Mouse (Mus musculus) olfactory bulb, adult 2 months (tissue): ENCODE measurements around the gene Pcbp4. TPM values are rescaled to one million over a fixed set of nuclear protein-coding genes. Genes with fewer than 3 reads are reported as not detected.

Source experiments
- H3K27ac ChIP-seq: fragments of 200-500 bp; 2 replicates; pipeline ENCODE4 v1.5.1; 2012; ENCODE audit warnings: low read depth, low read length; ENCODE audit not compliant: insufficient read depth
- H3K4me1 ChIP-seq: fragments of 200-500 bp; 2 replicates; pipeline ENCODE4 v1.6.1; 2012; ENCODE audit warnings: low read length; ENCODE audit not compliant: control insufficient read depth, insufficient read depth
- H3K4me3 ChIP-seq: fragments of 200-500 bp; 2 replicates; pipeline ENCODE4 v1.5.1; 2012; ENCODE audit warnings: mild to moderate bottlenecking, low read depth, low read length, moderate library complexity; ENCODE audit not compliant: insufficient read depth
- CTCF ChIP-seq: fragments of 200-500 bp; IDR thresholded peaks from 2 replicates; pipeline ENCODE4 v1.5.1; 2012; ENCODE audit warnings: low read depth, mild to moderate bottlenecking, low read length, moderate library complexity; ENCODE audit not compliant: insufficient read depth
- POLR2A ChIP-seq: fragments of 200-500 bp; IDR thresholded peaks from 2 replicates; pipeline ENCODE4 v1.6.1; 2012; ENCODE audit warnings: mild to moderate bottlenecking, low read depth, low read length, moderate library complexity; ENCODE audit not compliant: insufficient read depth
- WGBS: fragments of 180-500 bp; shearing (Covaris S2); methylation state at CpG from one replicate; pipeline ENCODE4 v1.1.7; 2018; 5-methylcytosine and 5-hydroxymethylcytosine counted together
- polyA plus RNA-seq: library from polyadenylated mRNA; stranded (reverse); fragments of >200 nt; gene quantifications from 2 replicates; pipeline ENCODE4 v1.2.4, GENCODE M21; 2012; ENCODE audit warnings: low replicate concordance; ENCODE audit not compliant: missing spikeins, insufficient read depth, insufficient read length

Gene Pcbp4
- polyA plus RNA-seq, 1 experiment: not detected

DNA sequence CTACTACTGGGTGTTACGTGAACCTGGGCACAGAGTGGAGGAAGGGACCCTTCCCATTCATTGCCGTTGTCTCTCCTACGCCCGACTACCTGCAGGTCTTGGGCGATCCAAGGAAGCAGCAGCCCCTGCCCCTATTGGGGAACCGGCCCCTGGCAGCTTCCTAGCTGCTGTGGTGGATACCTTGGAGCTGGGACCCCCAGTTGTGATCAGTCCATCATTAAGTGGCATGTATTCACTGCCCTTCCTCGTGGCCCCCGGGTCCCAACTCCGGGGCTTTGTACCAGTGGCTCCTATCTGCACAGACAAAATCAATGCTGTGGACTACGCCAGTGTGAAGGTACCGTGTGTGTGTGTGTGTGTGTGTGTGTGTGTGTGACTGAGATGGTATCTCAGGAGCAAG lies 1.8 kb upstream of the Pcbp4 start:
- WGBS: 81% methylated on average over 11 of the region's 11 CpGs
- Histone ChIP-seq H3K27ac (no peak overlapping the region), H3K4me1 (peaks cover 35% of the 10 kb centered on the region), H3K4me3 (no peak overlapping the region)
- no peak for TF ChIP-seq CTCF
- TF ChIP-seq POLR2A: no peak

DNA sequence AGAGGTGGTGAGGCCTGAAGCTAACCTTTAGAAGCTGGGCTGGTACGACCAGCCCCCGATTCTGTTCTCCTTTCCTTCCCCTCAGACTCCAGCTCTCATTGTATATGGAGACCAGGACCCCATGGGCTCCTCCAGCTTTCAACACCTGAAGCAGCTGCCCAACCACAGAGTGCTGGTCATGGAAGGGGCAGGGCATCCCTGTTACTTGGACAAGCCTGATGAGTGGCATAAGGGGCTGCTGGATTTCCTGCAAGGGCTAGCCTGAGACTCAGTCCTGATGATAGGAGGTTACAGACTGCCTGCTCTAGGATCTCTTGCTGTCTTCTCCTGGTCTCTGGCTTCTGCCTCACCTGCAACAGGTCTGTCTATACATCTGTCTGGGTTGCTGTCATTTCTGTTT lies 1.2 kb upstream of the Pcbp4 start:
- Histone ChIP-seq H3K4me3 (no peak overlapping the region), H3K27ac (no peak overlapping the region), H3K4me1 (peaks cover 41% of the 10 kb centered on the region)
- WGBS: 55% methylated on average over 2 of the region's 2 CpGs
- no peak for TF ChIP-seq POLR2A
- TF ChIP-seq CTCF: no peak

DNA sequence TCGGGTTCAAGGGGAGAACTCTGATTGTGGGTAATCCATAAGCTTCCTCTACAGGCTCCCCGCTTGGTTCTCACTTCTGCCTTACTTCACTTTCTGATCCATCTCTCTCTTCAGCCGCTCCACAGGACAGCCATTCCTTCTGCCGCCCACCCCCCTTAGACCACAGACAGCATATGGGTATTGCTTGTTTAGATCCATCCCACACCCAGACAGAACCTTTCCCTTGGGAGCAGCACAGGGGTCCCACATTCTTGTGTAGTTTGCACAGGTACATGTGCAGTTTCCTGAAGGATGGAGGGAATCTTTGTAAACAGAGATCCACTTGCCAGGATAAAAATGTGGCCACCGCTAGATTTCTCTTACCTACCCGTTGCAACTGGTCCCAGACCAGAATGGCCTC lies 740 bp upstream of the Pcbp4 start:
- no peak overlapping the region for H3K4me3 ChIP-seq
- H3K4me1 ChIP-seq: peaks cover 43% of the 10 kb centered on the region
- 54% methylated on average over 6 of the region's 6 CpGs for WGBS
- no peak overlapping the region for H3K27ac ChIP-seq
- TF ChIP-seq CTCF (no peak), POLR2A (no peak)

DNA sequence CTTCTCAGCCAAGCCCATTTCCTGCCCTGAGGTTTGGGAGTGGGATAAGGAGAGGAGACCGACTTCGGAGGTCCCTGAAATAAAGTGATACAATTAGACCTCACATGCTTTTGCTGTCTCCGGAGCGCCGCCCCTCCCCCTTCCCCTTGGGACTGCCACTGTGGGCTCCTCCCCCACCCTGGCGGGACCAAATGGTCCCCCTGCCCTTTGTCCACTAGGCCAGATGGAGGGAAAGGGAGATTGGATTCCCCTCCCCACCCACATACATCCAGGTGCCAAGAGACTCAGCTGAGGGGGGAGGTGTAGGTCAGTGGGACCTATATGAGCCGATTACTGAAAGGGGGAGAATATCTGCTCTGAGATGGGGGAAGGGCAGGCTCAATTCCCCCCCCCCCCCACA lies 270 bp upstream of the Pcbp4 start:
- no peak for TF ChIP-seq POLR2A
- no peak for TF ChIP-seq CTCF
- H3K27ac ChIP-seq: no peak overlapping the region
- peaks cover 41% of the 10 kb centered on the region for H3K4me1 ChIP-seq
- 8% methylated on average over 7 of the region's 7 CpGs for WGBS
- H3K4me3 ChIP-seq: no peak overlapping the region

DNA sequence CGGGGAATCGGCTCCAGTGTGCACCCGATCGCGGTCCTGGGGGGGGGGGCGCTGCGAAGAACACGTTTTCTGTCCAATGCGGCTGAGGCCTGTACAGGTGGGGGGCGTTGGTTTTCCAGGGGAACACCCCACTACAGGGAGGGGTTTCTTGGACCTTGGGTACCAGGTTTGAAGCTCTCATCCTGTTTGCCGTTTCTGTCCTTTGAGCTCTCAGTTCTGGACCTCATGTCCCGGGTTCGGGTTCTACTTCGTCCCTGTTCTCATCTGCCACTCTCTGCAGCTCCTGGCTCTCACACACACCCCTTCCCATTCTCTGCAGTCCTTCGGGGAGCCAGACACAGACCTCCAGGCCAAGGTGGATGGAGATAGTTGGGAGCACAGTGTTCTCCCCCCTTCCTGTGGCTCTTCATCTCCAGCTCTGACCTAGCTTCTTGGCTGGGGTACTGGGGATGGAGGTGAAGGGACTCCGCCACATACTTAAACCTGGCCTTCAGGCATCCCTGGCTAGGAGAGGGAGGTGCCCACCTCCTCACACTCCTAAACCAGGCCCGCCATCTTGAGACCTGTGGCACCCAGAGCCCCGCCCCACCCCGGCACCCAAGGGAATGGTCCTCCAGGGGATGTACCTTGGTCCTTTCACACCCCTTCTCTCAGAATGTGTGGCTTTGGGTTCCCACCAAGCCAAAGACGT lies 1.1 kb downstream of the Pcbp4 start:
- H3K4me3 ChIP-seq: peak overlapping the region; percentile 57
- no peak for TF ChIP-seq POLR2A
- no peak overlapping the region; the same call in 1 of the 2 replicates for H3K27ac ChIP-seq
- peaks cover 37% of the 10 kb centered on the region for H3K4me1 ChIP-seq
- 9% methylated on average over 19 of the region's 20 CpGs for WGBS

DNA sequence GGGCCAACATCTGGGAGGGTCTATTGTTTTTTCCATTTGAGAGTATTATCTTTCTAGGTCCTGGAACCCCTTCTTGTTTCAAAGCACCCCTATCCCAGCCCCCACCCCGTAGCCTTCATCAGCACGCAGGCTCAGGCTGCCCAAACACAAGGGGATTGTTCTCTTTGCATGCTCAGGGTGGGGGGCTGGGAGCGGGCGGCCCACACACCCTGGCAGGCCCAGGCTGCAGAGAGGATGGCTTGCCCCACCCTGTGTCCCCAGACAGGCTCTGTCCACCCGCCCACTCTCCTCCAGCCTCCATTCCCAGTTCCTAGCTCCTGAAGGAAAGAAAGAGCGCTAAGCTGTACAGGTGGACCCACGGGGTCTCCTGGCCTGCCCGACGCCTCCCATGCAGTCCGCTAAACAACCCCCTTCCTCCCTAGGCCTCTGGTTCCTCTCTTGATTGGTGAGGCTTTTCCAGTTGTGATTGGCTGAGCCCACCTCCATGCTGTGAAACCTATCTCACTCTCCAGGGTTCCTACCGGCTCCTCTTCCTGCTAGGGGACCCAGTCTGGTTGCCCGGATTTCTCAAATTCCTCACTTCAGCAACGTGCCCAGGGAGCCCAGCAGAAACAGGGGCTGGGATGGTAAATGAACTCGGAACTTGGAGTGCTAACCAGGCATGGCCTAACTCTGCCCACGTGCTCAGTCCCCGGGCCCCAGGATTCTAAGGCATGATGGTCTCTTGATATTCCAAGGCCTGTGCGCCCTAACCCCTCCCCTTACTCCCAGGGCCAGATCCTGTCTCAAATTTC lies 2.0 kb downstream of the Pcbp4 start:
- Histone ChIP-seq H3K4me3 (peak overlapping the region; percentile 57), H3K4me1 (peaks cover 40% of the 10 kb centered on the region), H3K27ac (no peak overlapping the region; the same call in 1 of the 2 replicates)
- TF ChIP-seq CTCF (no peak), POLR2A (no peak)
- WGBS: 34% methylated on average over 17 of the region's 17 CpGs

DNA sequence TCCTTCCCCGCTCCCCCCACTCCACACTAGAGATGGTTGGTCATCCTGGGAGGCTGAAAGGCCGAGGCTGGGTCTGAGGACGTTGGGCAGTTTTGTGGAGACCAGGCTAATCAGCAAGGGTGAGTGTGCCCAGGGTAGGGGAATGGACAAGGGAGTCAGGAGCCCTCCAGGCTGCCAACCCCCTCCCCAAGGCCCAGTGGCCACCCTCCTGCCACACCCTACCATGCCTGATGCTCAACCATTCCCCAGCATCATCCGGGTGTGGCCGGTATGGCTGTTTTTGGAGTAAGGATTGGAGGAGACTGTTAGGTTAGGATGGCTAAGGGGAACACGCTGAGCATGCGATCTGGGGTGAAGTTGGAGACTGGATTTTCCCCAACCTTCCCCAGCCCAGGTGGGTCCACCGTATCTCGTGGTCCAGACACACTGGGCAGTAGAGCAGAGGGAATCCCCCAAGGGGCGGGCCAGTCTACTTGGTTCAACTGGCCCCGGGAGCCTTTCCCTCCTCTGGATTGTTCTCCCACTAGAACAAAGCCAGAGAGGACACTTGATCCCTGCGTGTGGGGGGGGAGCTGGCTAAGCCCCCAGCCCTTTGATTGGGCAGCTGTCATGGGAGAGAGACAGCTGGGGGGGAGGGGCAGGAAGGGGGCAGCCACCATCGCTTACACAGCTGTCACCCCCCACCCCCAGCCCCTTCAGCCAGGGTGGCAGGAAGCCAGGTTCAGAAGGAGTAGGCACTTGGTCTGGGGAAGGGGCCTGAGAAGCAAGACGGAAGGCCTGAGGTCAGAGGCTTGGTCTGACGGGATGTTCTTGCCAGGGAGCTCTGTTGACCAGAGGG lies 3.5 kb downstream of the Pcbp4 start:
- TF ChIP-seq POLR2A: no peak
- no peak for TF ChIP-seq CTCF
- Histone ChIP-seq H3K4me3 (no peak overlapping the region), H3K27ac (no peak overlapping the region), H3K4me1 (peaks cover 44% of the 10 kb centered on the region)
- 45% methylated on average over 15 of the region's 15 CpGs for WGBS

DNA sequence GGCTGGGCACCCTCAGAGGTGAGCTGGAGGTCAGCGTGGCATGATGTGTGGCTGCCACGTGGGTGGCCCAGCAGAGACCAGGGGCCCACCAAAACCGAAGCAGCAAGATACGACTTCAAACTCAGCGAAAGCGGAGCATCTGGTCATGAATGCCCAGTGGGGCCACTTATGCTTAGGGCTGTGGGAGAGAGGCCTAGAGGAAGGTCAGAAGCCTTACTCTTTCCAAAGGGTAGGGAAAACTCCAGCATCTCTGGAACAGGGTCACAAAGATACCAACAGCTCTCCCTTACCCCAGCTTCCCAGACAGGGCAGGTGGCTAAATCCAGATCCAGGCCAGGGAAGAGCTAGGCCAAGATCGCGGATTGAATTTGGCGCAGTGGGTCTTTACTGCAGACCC lies 4.1 kb downstream of the Pcbp4 start:
- 74% methylated on average over 9 of the region's 9 CpGs for WGBS
- no peak overlapping the region for H3K27ac ChIP-seq
- H3K4me1 ChIP-seq: peaks cover 44% of the 10 kb centered on the region
- TF ChIP-seq CTCF: no peak
- TF ChIP-seq POLR2A: no peak
- no peak overlapping the region for H3K4me3 ChIP-seq

DNA sequence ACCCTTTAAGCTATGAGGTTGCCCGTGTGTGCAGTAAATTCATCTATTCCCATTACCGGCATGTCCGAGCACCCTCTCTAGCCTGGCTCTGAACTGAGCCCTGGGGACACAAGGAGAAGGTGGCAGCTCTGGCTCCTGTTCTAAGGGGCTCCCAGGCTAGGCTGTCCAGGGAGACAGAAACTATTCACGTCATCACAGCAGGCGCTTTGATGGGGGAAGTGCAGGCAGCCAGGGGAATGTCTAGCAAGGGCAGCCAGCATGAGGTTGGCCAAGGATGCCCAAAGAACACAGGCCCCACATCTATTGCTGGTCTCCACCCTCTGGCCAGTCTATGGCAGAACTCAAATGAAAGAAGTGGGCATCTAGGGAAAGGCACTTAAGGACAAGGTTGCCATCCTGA lies 4.8 kb downstream of the Pcbp4 start:
- H3K27ac ChIP-seq: no peak overlapping the region
- 78% methylated on average over 5 of the region's 5 CpGs for WGBS
- H3K4me3 ChIP-seq: no peak overlapping the region
- TF ChIP-seq POLR2A: no peak
- no peak for TF ChIP-seq CTCF
- peaks cover 41% of the 10 kb centered on the region for H3K4me1 ChIP-seq
